Mouse (Mus musculus): ENCODE data around the gene Luzp2. TPM values are rescaled to one million over a fixed set of nuclear protein-coding genes. Genes with fewer than 3 reads are reported as not detected.
A peak's percentile ranks its signal among the peaks of the same experiment; 100 is the strongest.

Gene Luzp2
- under 1 TPM; 0.93 to 0.99 TPM for total RNA-seq (2021)
- long read RNA-seq, experiment 1 = 0 reads
- long read RNA-seq, experiment 2 = 0 reads

- DNase-seq = peak; percentile 1 to 4
Observed at GRCm38 (mm10) chr7:54835372-54835851, at the start of gene Luzp2. Luzp2 (plus strand) TSS chr7:54835498.

GRCm38 (mm10) chr7:54787456-54787855 is 47.8 kb upstream of the Luzp2 start:
- no peak for DNase-seq

GRCm38 (mm10) chr7:54818606-54819005 is 16.7 kb upstream of the Luzp2 start:
- no peak for DNase-seq

GRCm38 (mm10) chr7:54828751-54829150 is 6.5 kb upstream of the Luzp2 start:
- DNase-seq = no peak

- DNase-seq = no peak
Observed at GRCm38 (mm10) chr7:54835911-54836352, 634 bp downstream of the Luzp2 start.

- no peak for DNase-seq
Observed at GRCm38 (mm10) chr7:54836437-54836836, 1.1 kb downstream of the Luzp2 start.

GRCm38 (mm10) chr7:54842807-54843335 is 7.6 kb downstream of the Luzp2 start:
- DNase-seq = no peak

GRCm38 (mm10) chr7:54845875-54846691 is 10.8 kb downstream of the Luzp2 start:
- no peak for DNase-seq

- DNase-seq = no peak
Observed at GRCm38 (mm10) chr7:54846692-54847020, 11.4 kb downstream of the Luzp2 start.

- DNase-seq = no peak
Observed at GRCm38 (mm10) chr7:54852860-54853259, 17.6 kb downstream of the Luzp2 start.

GRCm38 (mm10) chr7:54861230-54861856 is 26.0 kb downstream of the Luzp2 start:
- no peak for DNase-seq

- DNase-seq = no peak
Observed at GRCm38 (mm10) chr7:54878928-54879644, 43.8 kb downstream of the Luzp2 start.

GRCm38 (mm10) chr7:54893709-54894627 is 58.7 kb downstream of the Luzp2 start:
- DNase-seq = no peak

- no peak for DNase-seq
Observed at GRCm38 (mm10) chr7:54898589-54898988, 63.3 kb downstream of the Luzp2 start.

- no peak for DNase-seq
Observed at GRCm38 (mm10) chr7:54909958-54910357, 74.7 kb downstream of the Luzp2 start.

GRCm38 (mm10) chr7:54914030-54914429 is 78.7 kb downstream of the Luzp2 start:
- DNase-seq = no peak

GRCm38 (mm10) chr7:54921991-54922390 is 86.7 kb downstream of the Luzp2 start:
- DNase-seq = no peak

GRCm38 (mm10) chr7:54956759-54957158 is 121.5 kb downstream of the Luzp2 start:
- DNase-seq = no peak

GRCm38 (mm10) chr7:54962678-54963077 is 127.4 kb downstream of the Luzp2 start:
- DNase-seq = no peak

GRCm38 (mm10) chr7:54977372-54977771 is 142.1 kb downstream of the Luzp2 start:
- DNase-seq = no peak

- no peak for DNase-seq
Observed at GRCm38 (mm10) chr7:54980585-54980984, 145.3 kb downstream of the Luzp2 start.
